Mouse (Mus musculus) limb, embryonic 11.5 days (tissue): Measurements from ENCODE around the gene Gsg1. TPM values are rescaled to one million over a fixed set of nuclear protein-coding genes. Genes with fewer than 3 reads are reported as not detected.

Experiments
- ATAC-seq: fragments of 200-750 bp; cut with Nextera tagmentation; 2 replicates; pipeline ENCODE4 v1.8.0; 2017; ENCODE audit warnings: low read depth; ENCODE audit not compliant: insufficient number of reproducible peaks, low FRiP score, low TSS enrichment
- DNase-seq: peaks from one replicate; pipeline ENCODE4 v3.0.0-alpha.2; 2015; ENCODE audit warnings: low spot score
- H3K27ac ChIP-seq: fragments of 300-500 bp; sonication (generic); replicated peaks from 2 replicates; pipeline ENCODE4 v1.5.1; 2014; ENCODE audit warnings: low read depth, mild to moderate bottlenecking, low read length
- H3K27me3 ChIP-seq: fragments of 300-500 bp; sonication (generic); 2 replicates; pipeline ENCODE4 v1.6.1; 2014; ENCODE audit warnings: mild to moderate bottlenecking, low read length, mixed read lengths; ENCODE audit not compliant: control insufficient read depth, insufficient read depth
- H3K36me3 ChIP-seq: fragments of 300-500 bp; sonication (generic); 2 replicates; pipeline ENCODE4 v1.6.1; 2014; ENCODE audit warnings: mild to moderate bottlenecking, low read length, moderate library complexity, mixed read lengths; ENCODE audit not compliant: control insufficient read depth, insufficient read depth
- H3K4me1 ChIP-seq: fragments of 300-500 bp; sonication (generic); 2 replicates; pipeline ENCODE4 v1.6.1; 2014; ENCODE audit warnings: low read length, mixed read lengths; ENCODE audit not compliant: control insufficient read depth, insufficient read depth
- H3K4me2 ChIP-seq: fragments of 300-500 bp; sonication (generic); 2 replicates; pipeline ENCODE4 v1.6.1; 2014; ENCODE audit warnings: low read depth, mild to moderate bottlenecking, moderate library complexity; ENCODE audit not compliant: severe bottlenecking
- H3K4me3 ChIP-seq: fragments of 300-500 bp; sonication (generic); 2 replicates; pipeline ENCODE4 v1.5.1; 2014; ENCODE audit warnings: low read depth, low read length
- H3K9ac ChIP-seq: fragments of 300-500 bp; sonication (generic); 2 replicates; pipeline ENCODE4 v1.6.1; 2014; ENCODE audit warnings: mild to moderate bottlenecking, low read length
- H3K9me3 ChIP-seq: fragments of 300-500 bp; sonication (generic); 2 replicates; pipeline ENCODE4 v1.6.1; 2016; ENCODE audit warnings: low read length; ENCODE audit not compliant: control insufficient read depth
- WGBS: fragments of 180-500 bp; shearing (Covaris S2); extraction: QIAGEN DNeasy Blood & Tissue Kit; methylation state at CpG from one replicate; pipeline ENCODE4 v1.1.7; 2014; 5-methylcytosine and 5-hydroxymethylcytosine counted together
- polyA plus RNA-seq: library from polyadenylated mRNA; unstranded; fragments of >200 nt; fragmentation: Nextera tagmentation; extraction: Ambion mirVana; gene quantifications from 2 replicates; pipeline ENCODE4 v1.2.1, GENCODE M21; 2014

The Gsg1 gene
- polyA plus RNA-seq, 1 experiment from 2014 or later = 0.91 TPM

GRCm38 (mm10) chr6:135190122-135190521 lies 64.0 kb downstream of the Gsg1 start:
- Histone ChIP-seq H3K27me3 (no peaks in the 10 kb centered on the region), H3K4me1 (no peaks in the 10 kb centered on the region), H3K9ac (no peak overlapping the region), H3K4me2 (no peak overlapping the region), H3K36me3 (no peaks in the 10 kb centered on the region), H3K27ac (no peak overlapping the region), H3K4me3 (no peak overlapping the region), H3K9me3 (no peaks in the 10 kb centered on the region)
- 89% methylated on average over 6 of the region's 6 CpGs for WGBS
- DNase-seq (no peak), ATAC-seq (no peak)

DNA sequence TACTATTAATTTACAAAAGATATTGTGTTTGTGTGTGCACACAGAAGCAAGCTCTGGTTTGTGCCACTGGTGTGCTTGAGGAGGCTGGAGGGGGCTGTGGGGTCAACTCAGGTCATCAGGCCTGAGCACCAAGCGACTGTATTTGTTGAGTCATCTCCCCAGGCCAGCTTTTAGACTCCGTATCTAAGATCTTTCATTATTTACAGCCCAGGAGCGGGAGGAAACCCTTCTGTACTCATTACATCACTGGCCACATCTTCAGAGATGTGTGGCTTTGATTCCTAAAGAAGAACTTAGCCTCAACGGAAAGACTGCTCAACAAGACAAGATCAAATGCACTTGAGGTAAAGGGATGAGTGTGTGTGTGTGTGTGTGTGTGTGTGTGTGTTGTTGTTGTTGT lies 65.5 kb downstream of the Gsg1 start:
- Histone ChIP-seq H3K27me3 (no peaks in the 10 kb centered on the region), H3K4me2 (no peak overlapping the region), H3K9me3 (no peaks in the 10 kb centered on the region), H3K4me3 (no peak overlapping the region), H3K27ac (no peak overlapping the region), H3K36me3 (no peaks in the 10 kb centered on the region), H3K9ac (no peak overlapping the region), H3K4me1 (no peaks in the 10 kb centered on the region)
- DNase-seq (no peak), ATAC-seq (no peak)
- WGBS = 64% methylated on average over 4 of the region's 4 CpGs

Other genes starting within 250 kb of the Gsg1 start
- 130 and 140 TPM in 2 replicates for gene Ddx47, start 242.7 kb downstream of the Gsg1 start, polyA plus RNA-seq
- gene Gprc5a, start 188.7 kb downstream of the Gsg1 start, polyA plus RNA-seq = 0.95 and 1.6 TPM in 2 replicates
- not detected in 2 replicates for gene Gprc5d, start 136.1 kb downstream of the Gsg1 start, polyA plus RNA-seq
- gene Fam234b, start 56.4 kb downstream of the Gsg1 start, polyA plus RNA-seq = 20.4 and 21.2 TPM in 2 replicates
- 1.3 and 3.8 TPM in 2 replicates for gene Hebp1, start 56.3 kb downstream of the Gsg1 start, polyA plus RNA-seq
- 0.23 TPM in 1 of 2 replicates, not detected in the other for gene Pbp2, start 56.1 kb upstream of the Gsg1 start, polyA plus RNA-seq
- gene Emp1, start 108.2 kb upstream of the Gsg1 start, polyA plus RNA-seq = 6.8 and 7.8 TPM in 2 replicates